Mouse (Mus musculus): ENCODE measurements at regions not wholly inside any gene's neighbourhood (a gene's known extent, or its start where the extent isn't known, plus 50 kb on each side); places are given as distances from the start of the nearest gene placed in this dataset.

GRCm38 (mm10) chr5:119525960-119526359 is 144.5 kb upstream of the Tbx3 start:
- DNase-seq: no peak

GRCm38 (mm10) chr5:119530009-119530408 is 140.5 kb upstream of the Tbx3 start:
- no peak for DNase-seq

GRCm38 (mm10) chr5:119534946-119535345 is 135.5 kb upstream of the Tbx3 start:
- DNase-seq: no peak

GRCm38 (mm10) chr5:119542836-119543235 is 127.6 kb upstream of the Tbx3 start:
- no peak for DNase-seq

- DNase-seq: no peak
Observed at GRCm38 (mm10) chr5:119543716-119544115, 126.8 kb upstream of the Tbx3 start.

- DNase-seq: no peak
Observed at GRCm38 (mm10) chr5:119544681-119545080, 125.8 kb upstream of the Tbx3 start.

GRCm38 (mm10) chr5:119547070-119547469 is 123.4 kb upstream of the Tbx3 start:
- no peak for DNase-seq

- DNase-seq: no peak
Observed at GRCm38 (mm10) chr5:119550916-119551315, 119.6 kb upstream of the Tbx3 start.

- no peak for DNase-seq
Observed at GRCm38 (mm10) chr5:119553469-119553868, 117.0 kb upstream of the Tbx3 start.

GRCm38 (mm10) chr5:119557071-119557470 is 113.4 kb upstream of the Tbx3 start:
- DNase-seq: no peak

- DNase-seq: no peak
Observed at GRCm38 (mm10) chr5:119559696-119560095, 110.8 kb upstream of the Tbx3 start.

- no peak for DNase-seq
Observed at GRCm38 (mm10) chr5:119560392-119560791, 110.1 kb upstream of the Tbx3 start.

- DNase-seq: no peak
Observed at GRCm38 (mm10) chr5:119561531-119561930, 108.9 kb upstream of the Tbx3 start.

- no peak for DNase-seq
Observed at GRCm38 (mm10) chr5:119563510-119564351, 106.7 kb upstream of the Tbx3 start.

GRCm38 (mm10) chr5:119567639-119568038 is 102.8 kb upstream of the Tbx3 start:
- DNase-seq: no peak

GRCm38 (mm10) chr5:119570054-119570453 is 100.4 kb upstream of the Tbx3 start:
- no peak for DNase-seq

GRCm38 (mm10) chr5:119571644-119572043 is 98.8 kb upstream of the Tbx3 start:
- DNase-seq: no peak

GRCm38 (mm10) chr5:119575124-119575523 is 95.3 kb upstream of the Tbx3 start:
- no peak for DNase-seq

GRCm38 (mm10) chr5:119579288-119579687 is 91.2 kb upstream of the Tbx3 start:
- DNase-seq: no peak

GRCm38 (mm10) chr5:119579806-119580205 is 90.7 kb upstream of the Tbx3 start:
- DNase-seq: no peak

GRCm38 (mm10) chr5:119580395-119580794 is 90.1 kb upstream of the Tbx3 start:
- no peak for DNase-seq

GRCm38 (mm10) chr5:119580798-119581197 is 89.7 kb upstream of the Tbx3 start:
- DNase-seq: no peak

- DNase-seq: no peak
Observed at GRCm38 (mm10) chr5:119584389-119584788, 86.1 kb upstream of the Tbx3 start.

- no peak for DNase-seq
Observed at GRCm38 (mm10) chr5:119584914-119585313, 85.6 kb upstream of the Tbx3 start.
